Mouse (Mus musculus): ENCODE measurements at regions not wholly inside any gene's neighbourhood (a gene's known extent, or its start where the extent isn't known, plus 50 kb on each side); places are given as distances from the start of the nearest gene placed in this dataset.

DNA sequence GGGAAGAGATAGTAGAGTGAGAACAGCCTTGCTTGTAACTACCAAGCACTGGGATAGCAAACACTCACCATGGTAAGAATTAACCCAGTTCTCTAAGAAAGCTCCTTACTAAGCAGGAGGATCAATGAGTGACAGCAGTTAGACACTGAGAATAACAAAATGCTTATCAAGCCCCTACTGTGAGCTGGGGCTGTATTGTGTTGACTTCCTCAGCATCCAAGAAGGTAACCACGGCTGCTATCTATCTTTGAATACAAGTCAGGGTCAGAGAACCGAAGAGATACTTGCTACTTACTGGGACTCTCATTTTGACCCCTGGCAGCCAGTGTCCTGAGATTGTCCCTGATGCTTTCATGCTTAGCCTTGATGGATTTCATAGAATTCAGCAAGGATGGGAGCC, 1248.4 kb upstream of the A1bg start:
- no peak for ATAC-seq (ENCODE audit: low FRiP score)
- Histone ChIP-seq H3K9ac (no peak overlapping the region), H3K4me2 (replicated peaks) (no peak overlapping the region), H3K4me3 (no peak overlapping the region), H3K9me3 (replicated peaks) (no peaks in the 10 kb centered on the region), H3K36me3 (no peaks in the 10 kb centered on the region), H3K27ac (no peak overlapping the region), H3K4me1 (no peaks in the 10 kb centered on the region), H3K27me3 (no peaks in the 10 kb centered on the region)
- 35% methylated on average over 2 of the region's 2 CpGs for WGBS

DNA sequence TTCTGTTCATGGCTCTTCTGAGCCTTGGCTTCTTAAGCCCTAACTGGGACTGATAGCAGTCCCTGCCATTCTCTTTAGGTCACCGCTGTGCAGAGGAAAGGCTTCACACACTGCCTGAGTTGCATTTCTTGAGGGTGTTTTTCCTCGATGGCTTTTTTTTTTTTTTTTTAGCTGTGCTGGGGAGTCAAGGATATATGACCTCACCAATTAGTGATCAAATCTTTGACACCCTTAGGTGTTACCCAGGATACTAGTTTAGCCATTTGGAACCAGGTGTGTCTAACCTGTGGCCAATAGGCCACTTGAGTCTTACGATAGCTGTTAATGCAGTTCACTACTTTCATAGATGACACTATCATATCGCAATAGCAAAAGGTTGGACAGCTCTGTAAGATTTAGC, 1247.5 kb upstream of the A1bg start:
- H3K27ac ChIP-seq: no peak overlapping the region
- no peak overlapping the region for H3K4me3 ChIP-seq
- ATAC-seq (ENCODE audit: low FRiP score): no peak
- H3K4me2 ChIP-seq (replicated peaks): no peak overlapping the region
- no peaks in the 10 kb centered on the region for H3K27me3 ChIP-seq
- 99% methylated on average over 4 of the region's 4 CpGs for WGBS
- no peaks in the 10 kb centered on the region for H3K36me3 ChIP-seq
- no peaks in the 10 kb centered on the region for H3K4me1 ChIP-seq
- no peaks in the 10 kb centered on the region for H3K9me3 ChIP-seq (replicated peaks)
- H3K9ac ChIP-seq: no peak overlapping the region

DNA sequence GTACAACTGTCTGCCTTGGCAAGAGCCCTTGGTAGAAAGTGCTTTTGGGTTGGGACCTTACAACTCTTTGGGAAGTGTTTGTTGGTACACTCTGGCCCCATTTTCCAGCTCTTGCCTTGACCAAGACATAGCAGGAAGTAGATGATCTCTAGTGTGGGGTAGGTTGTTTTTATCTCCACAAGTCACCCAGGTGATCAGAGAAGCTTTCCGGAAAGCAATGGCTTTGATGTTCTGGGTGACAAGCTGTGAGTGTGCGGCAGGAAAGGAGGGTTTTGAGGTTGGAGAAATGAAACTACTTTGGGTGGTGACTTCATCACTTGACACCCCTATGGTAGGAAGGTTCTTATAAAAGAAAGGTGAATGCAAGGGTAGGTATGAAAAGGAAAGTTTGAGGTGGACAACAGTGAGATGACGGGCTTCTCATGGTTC, 1246.8 kb upstream of the A1bg start:
- no peaks in the 10 kb centered on the region for H3K9me3 ChIP-seq (replicated peaks)
- H3K9ac ChIP-seq: no peak overlapping the region
- H3K36me3 ChIP-seq: no peaks in the 10 kb centered on the region
- H3K4me3 ChIP-seq: no peak overlapping the region
- no peak overlapping the region for H3K4me2 ChIP-seq (replicated peaks)
- no peaks in the 10 kb centered on the region for H3K4me1 ChIP-seq
- no peaks in the 10 kb centered on the region for H3K27me3 ChIP-seq
- no peak for ATAC-seq (ENCODE audit: low FRiP score)
- no peak overlapping the region for H3K27ac ChIP-seq
- WGBS: 90% methylated on average over 3 of the region's 3 CpGs

DNA sequence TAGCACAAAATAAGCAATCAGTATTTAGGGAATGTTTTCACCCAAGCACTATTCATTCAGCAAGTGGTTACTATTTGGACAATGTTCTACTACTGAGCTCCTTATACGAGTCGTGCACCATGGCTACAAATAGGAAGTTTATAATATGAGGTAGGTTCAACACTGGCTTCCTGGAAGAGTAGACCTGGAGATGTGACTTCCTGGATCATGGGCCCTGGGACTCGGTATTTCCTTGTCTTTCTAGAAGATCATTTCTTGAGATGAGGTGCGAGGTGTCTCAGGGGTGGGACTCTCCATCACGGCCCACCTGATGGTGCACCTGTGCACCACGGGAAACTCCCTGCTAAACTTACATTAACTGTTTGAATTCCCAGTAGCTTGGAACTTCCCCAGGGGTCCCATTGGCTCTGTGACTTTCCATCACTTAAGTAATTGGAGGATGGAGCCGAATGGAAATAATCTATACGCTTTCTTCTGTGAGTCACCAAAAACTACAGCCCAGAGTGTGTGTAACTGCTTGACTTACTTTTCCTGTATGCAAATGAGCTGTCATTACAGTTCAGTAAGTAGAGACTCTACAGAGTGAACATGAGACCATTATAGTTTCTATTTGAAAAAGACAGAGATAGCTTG, 1246.3 kb upstream of the A1bg start:
- H3K27me3 ChIP-seq: no peaks in the 10 kb centered on the region
- no peaks in the 10 kb centered on the region for H3K36me3 ChIP-seq
- no peak for ATAC-seq (ENCODE audit: low FRiP score)
- WGBS: 95% methylated on average over 8 of the region's 8 CpGs
- H3K27ac ChIP-seq: no peak overlapping the region
- no peak overlapping the region for H3K4me2 ChIP-seq (replicated peaks)
- no peak overlapping the region for H3K9ac ChIP-seq
- no peaks in the 10 kb centered on the region for H3K4me1 ChIP-seq
- no peaks in the 10 kb centered on the region for H3K9me3 ChIP-seq (replicated peaks)
- H3K4me3 ChIP-seq: no peak overlapping the region

DNA sequence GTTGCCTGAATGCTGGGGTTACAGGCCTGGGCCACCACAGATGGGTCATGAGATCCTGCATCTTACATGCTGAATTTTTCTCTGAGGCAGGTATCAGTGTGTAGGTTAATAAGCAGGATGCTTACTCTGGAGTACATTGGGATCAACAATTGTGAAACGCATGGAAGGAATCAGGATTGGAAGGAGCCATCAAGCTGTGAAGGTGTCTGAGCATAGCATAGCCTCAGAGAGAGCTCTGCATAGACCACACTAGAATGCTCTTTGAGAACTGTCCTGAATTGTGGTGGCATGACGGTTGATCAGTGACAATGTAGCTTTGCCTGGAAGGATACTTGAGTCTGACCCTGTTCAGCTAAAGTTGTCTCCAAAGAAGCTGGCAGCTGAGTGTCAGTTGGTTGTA, 1245.7 kb upstream of the A1bg start:
- H3K4me3 ChIP-seq: no peak overlapping the region
- no peak overlapping the region for H3K27ac ChIP-seq
- 99% methylated on average over 2 of the region's 2 CpGs for WGBS
- no peaks in the 10 kb centered on the region for H3K9me3 ChIP-seq (replicated peaks)
- H3K4me1 ChIP-seq: no peaks in the 10 kb centered on the region
- no peak overlapping the region for H3K4me2 ChIP-seq (replicated peaks)
- H3K27me3 ChIP-seq: no peaks in the 10 kb centered on the region
- no peaks in the 10 kb centered on the region for H3K36me3 ChIP-seq
- no peak for ATAC-seq (ENCODE audit: low FRiP score)
- H3K9ac ChIP-seq: no peak overlapping the region

DNA sequence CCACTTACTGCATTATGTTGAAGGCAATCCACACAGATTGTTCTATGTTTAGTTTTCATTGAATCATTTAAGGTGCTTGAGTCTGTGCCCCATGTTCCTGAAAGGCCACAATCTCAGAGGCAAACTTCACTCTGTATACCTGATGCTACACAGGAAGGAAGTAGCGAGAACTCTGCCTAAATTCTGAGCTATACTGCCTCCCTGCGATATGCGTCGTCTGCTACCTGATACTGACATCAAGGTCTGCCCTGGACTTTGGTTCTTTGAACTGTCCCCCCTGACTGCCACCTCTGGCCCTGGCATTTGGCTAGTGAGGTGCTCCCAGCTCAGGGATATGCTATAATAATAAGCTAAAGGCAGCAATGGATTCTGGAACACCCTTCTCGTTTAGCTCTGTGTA, 1244.0 kb upstream of the A1bg start:
- Histone ChIP-seq H3K27ac (no peak overlapping the region), H3K4me2 (replicated peaks) (no peak overlapping the region), H3K27me3 (no peaks in the 10 kb centered on the region), H3K4me3 (no peak overlapping the region), H3K36me3 (no peaks in the 10 kb centered on the region), H3K9ac (no peak overlapping the region), H3K4me1 (no peaks in the 10 kb centered on the region), H3K9me3 (replicated peaks) (no peaks in the 10 kb centered on the region)
- WGBS: 93% methylated on average over 5 of the region's 5 CpGs
- ATAC-seq (ENCODE audit: low FRiP score): no peak

DNA sequence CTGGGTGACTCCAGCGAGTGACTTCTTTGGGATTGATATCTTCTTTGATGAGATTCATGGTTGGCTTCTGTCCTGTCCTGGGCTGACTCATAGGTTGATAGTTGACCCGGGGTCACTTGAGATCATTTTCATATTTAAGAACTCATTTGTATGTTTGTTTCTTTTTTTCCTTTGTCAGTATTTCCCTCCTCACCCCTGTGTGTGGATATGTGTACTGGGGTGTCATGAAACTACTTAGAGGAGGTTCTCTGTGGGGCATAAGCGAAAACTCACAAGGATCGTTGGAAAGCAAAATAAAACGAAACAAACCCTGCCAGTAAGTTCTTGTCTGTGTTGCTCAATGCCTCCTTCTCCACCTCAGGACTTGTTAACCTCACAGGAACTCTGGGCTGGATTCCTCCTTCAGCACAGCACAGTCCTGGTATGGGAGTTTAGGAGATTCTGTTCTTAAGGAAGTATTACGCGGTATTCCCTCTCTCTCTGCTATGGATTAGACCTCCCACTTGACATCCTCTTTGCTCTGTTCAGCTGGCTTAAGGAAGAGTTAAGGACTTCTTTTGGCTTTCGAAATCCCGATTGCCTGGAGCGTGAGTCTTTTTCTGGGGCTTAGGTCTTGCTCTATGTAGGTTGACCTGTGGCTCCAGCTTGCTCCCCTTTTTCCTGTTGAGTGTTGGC, 1243.2 kb upstream of the A1bg start:
- Histone ChIP-seq H3K27ac (no peak overlapping the region), H3K9me3 (replicated peaks) (no peaks in the 10 kb centered on the region), H3K4me1 (no peaks in the 10 kb centered on the region), H3K4me3 (no peak overlapping the region), H3K36me3 (no peaks in the 10 kb centered on the region), H3K9ac (no peak overlapping the region), H3K27me3 (no peaks in the 10 kb centered on the region), H3K4me2 (replicated peaks) (no peak overlapping the region)
- ATAC-seq (ENCODE audit: low FRiP score): no peak
- WGBS: 94% methylated on average over 10 of the region's 10 CpGs

DNA sequence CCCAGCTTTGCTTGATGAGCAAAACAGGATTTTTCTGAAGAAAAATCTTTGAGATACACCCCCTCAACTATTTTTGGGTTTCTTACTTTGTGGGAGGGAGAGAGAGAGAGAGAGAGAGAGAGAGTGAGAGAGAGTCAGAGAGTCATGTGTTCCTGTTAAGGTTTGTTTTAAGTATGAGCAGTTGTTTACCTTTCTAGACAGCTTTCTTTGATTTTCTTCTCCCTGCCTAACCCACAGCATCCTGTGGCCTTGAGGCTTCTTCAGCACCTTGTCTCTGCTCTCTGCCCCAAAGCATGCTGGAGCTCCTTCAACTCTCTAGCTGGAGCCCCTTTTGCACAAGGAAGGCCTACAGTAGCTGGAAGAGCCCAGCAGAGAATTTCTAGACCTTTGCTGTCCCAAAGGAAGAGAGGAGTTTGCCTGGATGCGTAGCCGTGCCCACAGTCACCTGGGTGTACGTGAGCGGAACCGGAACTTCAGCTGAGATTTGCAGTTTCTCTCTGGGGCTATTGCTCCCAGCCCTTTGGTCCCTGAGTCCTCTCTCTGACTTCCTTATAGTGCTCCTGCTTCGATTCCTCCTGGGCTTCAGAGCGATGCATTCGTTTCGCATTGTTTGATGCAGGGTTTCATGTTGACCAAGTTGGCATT, 1242.1 kb upstream of the A1bg start:
- Histone ChIP-seq H3K9me3 (replicated peaks) (no peaks in the 10 kb centered on the region), H3K4me3 (no peak overlapping the region), H3K4me2 (replicated peaks) (no peak overlapping the region), H3K27ac (no peak overlapping the region), H3K27me3 (no peaks in the 10 kb centered on the region), H3K9ac (no peak overlapping the region), H3K36me3 (no peaks in the 10 kb centered on the region), H3K4me1 (no peaks in the 10 kb centered on the region)
- ATAC-seq (ENCODE audit: low FRiP score): no peak
- 96% methylated on average over 9 of the region's 9 CpGs for WGBS

DNA sequence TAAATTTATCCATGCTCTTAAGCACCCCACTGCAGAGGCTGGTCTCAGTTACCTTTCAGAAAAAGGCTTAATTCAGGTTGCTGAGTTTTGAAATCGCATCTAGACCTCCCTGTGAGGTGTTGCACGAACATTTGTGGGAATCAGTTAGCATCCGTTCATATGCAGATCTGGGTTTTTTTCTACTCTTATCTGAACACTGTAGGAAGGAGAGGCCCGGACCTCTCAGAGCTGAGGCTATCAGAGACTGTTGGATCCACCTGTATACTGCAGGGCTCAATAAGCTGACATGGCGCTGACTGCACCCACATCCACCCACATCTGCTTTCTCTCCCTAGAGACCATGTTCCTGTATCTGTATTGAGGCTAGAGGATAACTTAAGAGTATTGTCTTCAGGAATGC, 1240.4 kb upstream of the A1bg start:
- no peaks in the 10 kb centered on the region for H3K27me3 ChIP-seq
- no peak overlapping the region for H3K4me3 ChIP-seq
- no peak overlapping the region for H3K27ac ChIP-seq
- no peak for ATAC-seq (ENCODE audit: low FRiP score)
- no peaks in the 10 kb centered on the region for H3K9me3 ChIP-seq (replicated peaks)
- H3K9ac ChIP-seq: no peak overlapping the region
- WGBS: 71% methylated on average over 5 of the region's 5 CpGs
- H3K36me3 ChIP-seq: no peaks in the 10 kb centered on the region
- no peak overlapping the region for H3K4me2 ChIP-seq (replicated peaks)
- H3K4me1 ChIP-seq: no peaks in the 10 kb centered on the region

DNA sequence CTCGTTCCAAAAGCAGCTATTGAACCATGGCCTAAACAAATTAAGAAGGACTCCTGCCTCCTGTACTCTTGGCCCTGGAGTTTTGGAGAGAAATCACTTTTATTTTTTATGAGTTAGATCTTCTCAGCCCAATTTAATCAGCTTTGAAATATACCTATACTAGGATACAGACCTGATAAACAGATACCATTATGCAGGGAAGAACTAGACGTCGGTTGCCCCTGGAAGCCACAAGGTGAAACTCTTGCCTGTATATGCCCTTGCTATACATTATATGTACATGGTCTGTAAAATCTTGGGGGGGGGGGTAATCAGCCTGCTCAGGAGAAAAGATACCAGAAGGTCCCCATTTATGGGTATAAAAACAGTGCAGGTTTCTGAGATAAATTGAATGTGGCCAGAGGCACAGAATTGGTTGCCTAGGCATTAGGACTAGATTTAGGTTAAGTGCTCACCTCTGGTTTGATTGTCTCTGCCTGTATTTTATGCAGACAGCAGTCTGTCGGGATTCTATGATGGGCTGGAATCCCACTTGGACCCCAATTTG, 1239.9 kb upstream of the A1bg start:
- Histone ChIP-seq H3K27ac (no peak overlapping the region), H3K9me3 (replicated peaks) (no peaks in the 10 kb centered on the region), H3K4me1 (no peaks in the 10 kb centered on the region), H3K9ac (no peak overlapping the region), H3K36me3 (no peaks in the 10 kb centered on the region), H3K4me3 (no peak overlapping the region), H3K4me2 (replicated peaks) (no peak overlapping the region), H3K27me3 (no peaks in the 10 kb centered on the region)
- ATAC-seq (ENCODE audit: low FRiP score): no peak
- 80% methylated on average over 4 of the region's 4 CpGs for WGBS

DNA sequence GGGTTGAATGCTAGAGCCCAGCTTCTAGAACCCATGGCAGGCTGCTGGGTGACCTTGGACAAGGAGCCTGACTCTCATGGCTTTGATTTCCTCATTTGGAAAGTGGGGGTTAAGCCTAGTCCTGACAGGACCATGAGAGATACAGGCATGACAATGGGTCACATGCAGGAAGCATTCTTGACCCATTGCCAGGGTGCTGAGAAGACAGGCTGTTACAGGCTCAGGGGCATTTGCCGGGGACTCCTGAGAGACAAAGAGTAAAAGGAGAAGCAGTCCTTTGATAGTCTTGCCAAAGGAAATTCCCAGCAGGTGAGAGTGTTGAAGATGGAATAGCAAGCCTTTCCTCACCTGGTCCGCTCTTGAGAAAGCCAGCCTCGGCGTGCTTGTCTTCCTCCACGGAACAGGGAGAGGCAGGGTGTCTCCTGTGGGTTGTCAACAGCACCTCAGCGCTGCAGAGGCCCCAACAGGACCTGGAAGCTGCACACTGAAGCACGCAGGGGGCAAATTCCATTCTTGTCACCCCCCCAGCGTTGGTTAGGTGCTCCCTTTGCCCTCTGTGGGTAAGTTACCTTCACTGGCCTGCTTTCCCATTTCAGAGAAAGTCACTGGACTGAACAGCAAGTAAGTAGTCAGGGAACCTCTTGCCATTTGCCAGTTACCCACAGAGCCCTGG, 1239.3 kb upstream of the A1bg start:
- no peak overlapping the region for H3K4me2 ChIP-seq (replicated peaks)
- no peak overlapping the region for H3K4me3 ChIP-seq
- H3K27ac ChIP-seq: no peak overlapping the region
- no peaks in the 10 kb centered on the region for H3K27me3 ChIP-seq
- ATAC-seq (ENCODE audit: low FRiP score): no peak
- no peaks in the 10 kb centered on the region for H3K9me3 ChIP-seq (replicated peaks)
- H3K9ac ChIP-seq: no peak overlapping the region
- WGBS: 76% methylated on average over 8 of the region's 8 CpGs
- H3K36me3 ChIP-seq: no peaks in the 10 kb centered on the region
- no peaks in the 10 kb centered on the region; the same call in 1 of the 2 replicates for H3K4me1 ChIP-seq

DNA sequence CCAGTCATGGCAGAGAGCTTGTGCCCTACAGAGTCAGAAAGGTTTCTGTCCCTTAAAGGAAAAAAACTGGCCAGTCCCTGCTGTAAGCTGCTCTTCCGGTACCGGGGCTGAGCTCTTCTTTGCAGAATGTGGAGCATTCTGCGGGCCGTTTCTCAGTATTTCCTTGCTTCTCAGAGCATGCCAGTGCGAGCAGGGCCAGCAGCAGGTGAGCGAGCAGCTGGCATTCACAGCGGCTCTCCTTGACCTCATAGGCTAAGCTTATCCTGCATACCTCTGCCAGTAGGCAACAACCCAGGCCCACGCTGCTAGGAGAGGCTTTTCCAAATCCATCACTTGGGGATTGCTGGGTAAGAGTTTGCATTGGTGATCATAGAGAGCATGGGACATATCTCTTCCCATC, 1238.2 kb upstream of the A1bg start:
- Histone ChIP-seq H3K36me3 (no peaks in the 10 kb centered on the region), H3K9me3 (replicated peaks) (no peaks in the 10 kb centered on the region), H3K4me3 (no peak overlapping the region), H3K9ac (no peak overlapping the region), H3K27me3 (no peaks in the 10 kb centered on the region), H3K4me1 (no peaks in the 10 kb centered on the region; the same call in 1 of the 2 replicates), H3K4me2 (replicated peaks) (no peak overlapping the region), H3K27ac (no peak overlapping the region)
- 89% methylated on average over 8 of the region's 8 CpGs for WGBS
- no peak for ATAC-seq (ENCODE audit: low FRiP score)
